Mouse (Mus musculus) lung, postnatal 0 days (tissue): ENCODE measurements at regions not wholly inside any gene's neighbourhood (a gene's known extent, or its start where the extent isn't known, plus 50 kb on each side); places are given as distances from the start of the nearest gene placed in this dataset.

Source experiments
- CTCF ChIP-seq: IDR thresholded peaks from 2 replicates; pipeline ENCODE4 v1.5.1; 2016; ENCODE audit warnings: antibody characterized with exemption, mild to moderate bottlenecking
- EP300 ChIP-seq: IDR thresholded peaks from 2 replicates; pipeline ENCODE4 v1.6.1; 2016; ENCODE audit warnings: antibody characterized with exemption, mild to moderate bottlenecking, control low read depth

DNA sequence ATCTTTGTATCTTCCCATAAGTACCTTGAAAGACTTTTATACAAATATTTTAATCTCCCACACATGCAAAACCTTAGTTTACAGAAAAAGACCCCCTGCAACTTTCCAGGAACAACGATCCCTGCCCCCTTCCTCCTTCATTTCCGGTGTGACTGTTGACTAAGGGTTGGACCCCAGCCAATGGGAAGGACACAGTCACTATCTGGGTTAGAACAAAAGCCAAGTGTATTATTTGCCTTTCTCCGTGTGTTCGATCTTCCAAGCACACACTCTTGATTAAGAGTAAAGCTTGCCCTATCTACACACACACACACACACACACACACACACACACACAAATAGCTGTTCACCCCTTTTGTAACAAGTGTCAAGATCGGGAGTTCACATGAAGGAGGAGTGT, 172.8 kb upstream of the Atp2b1 start:
- TF ChIP-seq EP300 (no peak), CTCF (no peak)
